Mouse (Mus musculus) embryonic facial prominence, embryonic 15.5 days (tissue): ENCODE results near the gene Akt1s1. TPM values are rescaled to one million over a fixed set of nuclear protein-coding genes. Genes with fewer than 3 reads are reported as not detected.
A peak's percentile ranks its signal among the peaks of the same experiment; 100 is the strongest.

ENCODE experiments used
- ATAC-seq: fragments of 200-750 bp; cut with Nextera tagmentation; 2 replicates; pipeline ENCODE4 v1.8.0; 2017; ENCODE audit warnings: low read depth, moderate TSS enrichment; ENCODE audit not compliant: insufficient number of reproducible peaks, low FRiP score, low TSS enrichment
- H3K27ac ChIP-seq: fragments of 300-500 bp; sonication (generic); replicated peaks from 2 replicates; pipeline ENCODE4 v1.5.1; 2015; ENCODE audit warnings: mild to moderate bottlenecking, inconsistent platforms
- H3K27me3 ChIP-seq: fragments of 300-500 bp; sonication (generic); 2 replicates; pipeline ENCODE4 v1.6.1; 2015; ENCODE audit warnings: inconsistent platforms
- H3K36me3 ChIP-seq: fragments of 300-500 bp; sonication (generic); 2 replicates; pipeline ENCODE4 v1.6.1; 2015; ENCODE audit warnings: mild to moderate bottlenecking, inconsistent platforms
- H3K4me1 ChIP-seq: fragments of 300-500 bp; sonication (generic); 2 replicates; pipeline ENCODE4 v1.6.1; 2015; ENCODE audit warnings: inconsistent platforms
- H3K4me2 ChIP-seq: fragments of 300-500 bp; sonication (generic); replicated peaks from 2 replicates; pipeline ENCODE4 v1.6.1; 2015; ENCODE audit warnings: mild to moderate bottlenecking, inconsistent platforms
- H3K4me3 ChIP-seq: fragments of 300-500 bp; sonication (generic); replicated peaks from 2 replicates; pipeline ENCODE4 v1.5.1; 2015; ENCODE audit warnings: mild to moderate bottlenecking, inconsistent platforms
- H3K9ac ChIP-seq: fragments of 300-500 bp; sonication (generic); 2 replicates; pipeline ENCODE4 v1.6.1; 2015; ENCODE audit warnings: inconsistent platforms
- H3K9me3 ChIP-seq: fragments of 300-500 bp; sonication (generic); replicated peaks from 2 replicates; pipeline ENCODE4 v1.6.1; 2016; ENCODE audit warnings: inconsistent platforms
- WGBS: fragments of 180-500 bp; shearing (Covaris S2); methylation state at CpG from one replicate; pipeline ENCODE4 v1.1.7; 2015; 5-methylcytosine and 5-hydroxymethylcytosine counted together
- microRNA counts: library from miRNA; unstranded; fragments of <30 nt; microRNA quantifications from one replicate; lab custom pipeline; 2016
- microRNA-seq: library from miRNA; unstranded; fragments of <30 nt; microRNA quantifications from one replicate; pipeline ENCODE4, GENCODE M21; 2016; ENCODE audit warnings: borderline number of aligned reads
- polyA plus RNA-seq: library from polyadenylated mRNA; unstranded; fragments of >200 nt; fragmentation: Nextera tagmentation; extraction: Ambion mirVana; gene quantifications from 2 replicates; pipeline ENCODE4 v1.2.1, GENCODE M21; 2015

The Akt1s1 gene
- polyA plus RNA-seq, 1 experiment from 2014 or later: 127 TPM

GRCm38 (mm10) chr7:44894175-44894574 lies 45.4 kb downstream of the Akt1s1 start:
- Histone ChIP-seq H3K9me3 (no peaks in the 10 kb centered on the region), H3K27me3 (no peaks in the 10 kb centered on the region), H3K36me3 (peaks cover 5% of the 10 kb centered on the region), H3K4me1 (peaks cover 54% of the 10 kb centered on the region), H3K27ac (peak overlapping the region; percentile 48; the same call in 1 of the 2 replicates), H3K9ac (no peak overlapping the region), H3K4me3 (no peak overlapping the region), H3K4me2 (no peak overlapping the region)
- no peak for ATAC-seq
- WGBS: 85% methylated on average over 3 of the region's 3 CpGs

- ATAC-seq: no peak
- H3K27me3 ChIP-seq: no peaks in the 10 kb centered on the region
- no peak overlapping the region for H3K9ac ChIP-seq
- peaks cover 54% of the 10 kb centered on the region for H3K4me1 ChIP-seq
- no peaks in the 10 kb centered on the region for H3K9me3 ChIP-seq
- peak overlapping the region; percentile 70 for H3K4me3 ChIP-seq
- H3K36me3 ChIP-seq: peaks cover 11% of the 10 kb centered on the region
- H3K4me2 ChIP-seq: peak overlapping the region; percentile 71
- 55% methylated on average over 7 of the region's 7 CpGs for WGBS
- H3K27ac ChIP-seq: peak overlapping the region; percentile 94
Observed at GRCm38 (mm10) chr7:44895206-44895592, 46.4 kb downstream of the Akt1s1 start.

- Histone ChIP-seq H3K4me1 (peaks cover 49% of the 10 kb centered on the region), H3K27ac (peak within 1 kb of the TSS; percentile 94), H3K4me3 (peak within 1 kb of the TSS; percentile 70), H3K4me2 (peak within 1 kb of the TSS; percentile 71), H3K9ac (peak within 1 kb of the TSS; percentile 59), H3K9me3 (no peaks in the 10 kb centered on the region), H3K27me3 (no peaks in the 10 kb centered on the region), H3K36me3 (peaks cover 17% of the 10 kb centered on the region)
- peak; percentile 61 for ATAC-seq
- WGBS: 1% methylated on average over 34 of the region's 34 CpGs
Observed at GRCm38 (mm10) chr7:44895593-44896434, 47.0 kb downstream of the Akt1s1 start, which contains the start of gene Fuz. Gene Fuz (plus strand): TSS chr7:44896079.

- no peak for ATAC-seq
- H3K4me1 ChIP-seq: peaks cover 49% of the 10 kb centered on the region
- WGBS: 28% methylated on average over 10 of the region's 10 CpGs
Observed at GRCm38 (mm10) chr7:44896499-44896898, 47.7 kb downstream of the Akt1s1 start.

GRCm38 (mm10) chr7:44898607-44899006 lies 49.8 kb downstream of the Akt1s1 start:
- Histone ChIP-seq H3K9me3 (no peaks in the 10 kb centered on the region), H3K4me1 (peaks cover 48% of the 10 kb centered on the region), H3K36me3 (peaks cover 34% of the 10 kb centered on the region), H3K27me3 (no peaks in the 10 kb centered on the region), H3K27ac (no peak overlapping the region), H3K4me2 (no peak overlapping the region; the same call in 1 of the 2 replicates), H3K4me3 (no peak overlapping the region), H3K9ac (no peak overlapping the region)
- ATAC-seq: no peak
- 36% methylated on average over 19 of the region's 19 CpGs for WGBS

More at GRCm38 (mm10) chr7:44896499-44896898, 47.7 kb downstream of the Akt1s1 start:
- H3K27ac ChIP-seq: peak overlapping the region; percentile 94
- no peaks in the 10 kb centered on the region for H3K9me3 ChIP-seq
- H3K9ac ChIP-seq: peak overlapping the region; percentile 59
- peak overlapping the region; percentile 70 for H3K4me3 ChIP-seq
- peak overlapping the region; percentile 71 for H3K4me2 ChIP-seq
- H3K36me3 ChIP-seq: peaks cover 20% of the 10 kb centered on the region
- H3K27me3 ChIP-seq: no peaks in the 10 kb centered on the region

GRCm38 (mm10) chr7:44900632-44901031 lies 51.8 kb downstream of the Akt1s1 start:
- no peak for ATAC-seq
- Histone ChIP-seq H3K27me3 (no peaks in the 10 kb centered on the region), H3K4me1 (peaks cover 40% of the 10 kb centered on the region), H3K4me3 (no peak overlapping the region), H3K9ac (no peak overlapping the region), H3K4me2 (no peak overlapping the region), H3K9me3 (no peaks in the 10 kb centered on the region), H3K36me3 (peaks cover 54% of the 10 kb centered on the region), H3K27ac (peak overlapping the region; percentile 66; the same call in 1 of the 2 replicates)
- 87% methylated on average over 11 of the region's 11 CpGs for WGBS

GRCm38 (mm10) chr7:44901230-44901722 lies 52.5 kb downstream of the Akt1s1 start:
- no peaks in the 10 kb centered on the region for H3K9me3 ChIP-seq
- 0 out of 2 replicates have a peak, but pooled peaks have one; percentile 17 for ATAC-seq
- H3K27ac ChIP-seq: peak overlapping the region; percentile 66
- peaks cover 39% of the 10 kb centered on the region for H3K4me1 ChIP-seq
- no peaks in the 10 kb centered on the region for H3K27me3 ChIP-seq
- peak overlapping the region; percentile 35 for H3K4me3 ChIP-seq
- peaks cover 61% of the 10 kb centered on the region for H3K36me3 ChIP-seq
- WGBS: 17% methylated on average over 21 of the region's 21 CpGs
- H3K9ac ChIP-seq: peak overlapping the region; percentile 12; the same call in 1 of the 2 replicates
- peak overlapping the region; percentile 55 for H3K4me2 ChIP-seq

MicroRNA genes within 50 kb of the gene (microRNA counts, 519-probe panel; counts per million panel counts)
- not detected for microRNA mmu-miR-707 (lab: Ali Mortazavi, UCI)

Small RNA genes within 50 kb of the gene (microRNA-seq; reads per million reads assigned to microRNA genes)
- gene Mir707: not detected

Other genes starting within 250 kb of the Akt1s1 start
- 20.0 and 23.0 TPM in 2 replicates for gene Myh14, start 178.1 kb upstream of the Akt1s1 start, polyA plus RNA-seq
- gene Izumo2, start 140.2 kb upstream of the Akt1s1 start, polyA plus RNA-seq: not detected in 2 replicates
- gene Vrk3, start 100.6 kb upstream of the Akt1s1 start, polyA plus RNA-seq: 32.9 and 35.2 TPM in 2 replicates
- 1.4 and 1.8 TPM in 2 replicates for gene Zfp473, start 97.9 kb upstream of the Akt1s1 start, polyA plus RNA-seq
- 83.9 and 84.0 TPM in 2 replicates for gene Nup62, start 32.9 kb upstream of the Akt1s1 start, polyA plus RNA-seq
- 0.88 and 1.6 TPM in 2 replicates for gene Il4i1, start 32.6 kb upstream of the Akt1s1 start, polyA plus RNA-seq
- 12.4 and 14.7 TPM in 2 replicates for gene Atf5, start 32.3 kb upstream of the Akt1s1 start, polyA plus RNA-seq
- gene Tbc1d17, start 88 bp downstream of the Akt1s1 start, polyA plus RNA-seq: 86.6 and 89.3 TPM in 2 replicates
- gene Pnkp, start 8.1 kb downstream of the Akt1s1 start, polyA plus RNA-seq: 30.4 and 37.3 TPM in 2 replicates
- 428 and 442 TPM in 2 replicates for gene Ptov1, start 20.8 kb downstream of the Akt1s1 start, polyA plus RNA-seq
- 110 and 122 TPM in 2 replicates for gene Med25, start 43.7 kb downstream of the Akt1s1 start, polyA plus RNA-seq
- gene Fuz, start 47.1 kb downstream of the Akt1s1 start, polyA plus RNA-seq: 29.4 and 30.1 TPM in 2 replicates
- gene Ap2a1, start 80.5 kb downstream of the Akt1s1 start, polyA plus RNA-seq: 73.0 and 76.2 TPM in 2 replicates
- 0.23 TPM in 1 of 2 replicates, not detected in the other for gene Tsks, start 94.2 kb downstream of the Akt1s1 start, polyA plus RNA-seq
- 30.0 and 35.8 TPM in 2 replicates for gene Cpt1c, start 125.9 kb downstream of the Akt1s1 start, polyA plus RNA-seq
- 455 and 479 TPM in 2 replicates for gene Prmt1, start 137.6 kb downstream of the Akt1s1 start, polyA plus RNA-seq
- gene Irf3, start 148.7 kb downstream of the Akt1s1 start, polyA plus RNA-seq: 109 and 110 TPM in 2 replicates
- gene Bcl2l12, start 149.7 kb downstream of the Akt1s1 start, polyA plus RNA-seq: 59.1 and 67.7 TPM in 2 replicates
- 40.7 and 41.9 TPM in 2 replicates for gene Scaf1, start 167.4 kb downstream of the Akt1s1 start, polyA plus RNA-seq
- gene Rras, start 169.0 kb downstream of the Akt1s1 start, polyA plus RNA-seq: 41.3 and 47.6 TPM in 2 replicates
- gene Prr12, start 203.9 kb downstream of the Akt1s1 start, polyA plus RNA-seq: 11.9 and 12.1 TPM in 2 replicates
- 68.5 and 73.6 TPM in 2 replicates for gene Nosip, start 213.4 kb downstream of the Akt1s1 start, polyA plus RNA-seq
- gene Prrg2, start 213.7 kb downstream of the Akt1s1 start, polyA plus RNA-seq: 26.0 and 26.9 TPM in 2 replicates
- 520 and 531 TPM in 2 replicates for gene Rcn3, start 243.2 kb downstream of the Akt1s1 start, polyA plus RNA-seq